In genomic region chr12:28974571-28975041, GRCm38 (mm10) we compare ENCODE assay signal across 9 mouse cellular contexts.
DNase-seq lines count a peak whose midpoint lies in the region; ATAC-seq lines count a peak whose summit lies in the region.
"Had no signal": no experiment of that assay in that cellular context is flagged by ENCODE, and none has a peak within 500 bp of the region (broad histone marks: within the 10 kb centered on the region; RNA-seq: fewer than 3 reads in every experiment).

No protein-coding gene starts in this region.

- no peak for ATAC-seq in CD4-positive, CD25-positive, alpha-beta regulatory T cell, adult 4 months
- peak; percentile 90 for ATAC-seq in midbrain, embryonic 15.5 days (replicated peaks)

- H3K4me1 ChIP-seq in midbrain, embryonic 15.5 days = peaks cover 16% of the 10 kb centered on the region
- H3K4me1 ChIP-seq: limb, embryonic 13.5 days had no signal

- H3K27me3 ChIP-seq in midbrain, embryonic 15.5 days (replicated peaks) = no peaks in the 10 kb centered on the region
- H3K27me3 ChIP-seq: limb, embryonic 13.5 days had no signal

- 16% methylated on average over 6 of the region's 6 CpGs for WGBS in midbrain, embryonic 15.5 days

- no peaks in the 10 kb centered on the region; the same call in 1 of the 2 replicates for H3K9me3 ChIP-seq in midbrain, embryonic 15.5 days

- H3K27ac ChIP-seq in midbrain, embryonic 15.5 days = peak overlapping the region; percentile 66
- H3K27ac ChIP-seq: limb, embryonic 13.5 days had no signal

- H3K4me2 ChIP-seq in midbrain, embryonic 15.5 days = no peak overlapping the region
- H3K4me2 ChIP-seq: limb, embryonic 13.5 days had no signal

- no peak overlapping the region for H3K4me3 ChIP-seq in midbrain, embryonic 15.5 days
- H3K4me3 ChIP-seq: limb, embryonic 13.5 days had no signal

- no peaks in the 10 kb centered on the region for H3K36me3 ChIP-seq in midbrain, embryonic 15.5 days (replicated peaks)
- H3K36me3 ChIP-seq: limb, embryonic 13.5 days had no signal

- DNase-seq in CD4-positive, CD25-positive, alpha-beta regulatory T cell, adult 2 months (ENCODE audit: low read depth, low spot score) = peak; percentile 2
- peak; percentile 3 for DNase-seq in 416B (ENCODE audit: low read depth)
- DNase-seq in embryo, embryonic 9.5 days (ENCODE audit: extremely low spot score) = peak; percentile 47
- DNase-seq in layer of hippocampus, adult 11-12 months (ENCODE audit: low spot score) = peak; percentile 73
- DNase-seq in urinary bladder, postnatal 10 days (ENCODE audit: low spot score) = no peak
- DNase-seq in urinary bladder, adult 2 months (ENCODE audit: low spot score) = no peak

- H3K9ac ChIP-seq in midbrain, embryonic 15.5 days = no peak overlapping the region
- H3K9ac ChIP-seq: limb, embryonic 13.5 days had no signal

Comparison
In these comparisons a context has a peak if more than half of its experiments do, and no peak if none do; other contexts are left out.
1. DNase-seq: peak in CD4-positive, CD25-positive, alpha-beta regulatory T cell, adult 2 months (single experiment), 416B (single experiment), embryo, embryonic 9.5 days (single experiment) and layer of hippocampus, adult 11-12 months (single experiment); none in urinary bladder, postnatal 10 days (single experiment) and urinary bladder, adult 2 months (single experiment).